Mouse (Mus musculus): ENCODE data around the gene 2510002D24Rik.
A peak's percentile ranks its signal among the peaks of the same experiment; 100 is the strongest.

DNA sequence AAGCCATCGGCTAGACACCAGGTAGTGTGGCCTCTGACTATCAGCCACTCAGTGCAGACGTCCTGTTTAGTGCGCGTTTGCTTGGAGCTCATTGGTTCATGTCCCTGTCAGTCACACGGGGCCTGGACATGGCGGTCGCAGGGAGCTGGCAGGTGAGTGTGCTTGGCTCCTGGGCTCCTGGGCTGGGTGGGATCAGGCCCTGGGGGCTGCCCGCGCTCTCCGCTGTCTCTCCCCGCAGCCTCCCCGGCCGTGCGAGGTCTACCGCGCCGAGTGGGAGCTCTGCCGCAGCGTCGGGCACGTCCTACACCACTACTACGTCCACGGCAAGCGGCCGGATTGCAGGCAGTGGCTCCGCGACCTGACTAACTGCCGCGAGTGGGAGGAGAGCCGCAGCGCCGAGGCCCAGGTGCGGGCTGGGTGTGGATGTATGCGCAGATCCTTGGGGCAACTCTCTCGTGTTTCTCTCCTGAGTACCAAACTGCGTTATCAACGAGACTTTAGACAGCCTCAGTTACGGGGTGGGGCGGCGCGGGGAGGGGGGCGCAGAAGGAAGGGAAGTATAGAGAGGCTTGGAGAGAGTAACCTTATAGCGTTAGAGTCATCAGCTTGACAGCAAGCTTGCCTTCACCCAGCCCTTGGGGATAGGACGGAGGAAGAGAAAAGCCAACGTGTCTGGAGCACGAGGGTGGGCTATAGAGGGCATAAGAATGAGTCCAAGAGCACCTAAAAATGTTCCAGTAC lies at the start of gene 2510002D24Rik, which contains the start of gene Gm28539:
- TF ChIP-seq CTCF (IDR thresholded peaks at IDR 0.05; ENCODE audit: control insufficient read depth, insufficient read depth, low read length) (no peak), POLR2A (IDR thresholded peaks at IDR 0.05; ENCODE audit: borderline replicate concordance, control insufficient read depth, low read depth, low read length) (peak; percentile 80; the same call in 1 of the 2 replicates)
